In genomic region chr4:114622929-114623328, GRCm38 (mm10) we compare ENCODE assay signal across 26 mouse cellular contexts.
DNase-seq lines count a peak whose midpoint lies in the region; ATAC-seq lines count a peak whose summit lies in the region.
"Had no signal": no experiment of that assay in that cellular context is flagged by ENCODE, and none has a peak within 500 bp of the region (broad histone marks: within the 10 kb centered on the region; RNA-seq: fewer than 3 reads in every experiment).

No protein-coding gene starts in this region.

- peaks cover 7% of the 10 kb centered on the region for H3K4me1 ChIP-seq in heart, embryonic 11.5 days (ENCODE audit: control insufficient read depth, insufficient read depth, low read length)
- peaks cover 18% of the 10 kb centered on the region for H3K4me1 ChIP-seq in heart, embryonic 16.5 days (ENCODE audit: control insufficient read depth, insufficient read depth, low read length)

- H3K27me3 ChIP-seq in heart, embryonic 11.5 days (ENCODE audit: control insufficient read depth, insufficient read depth, low read length), result peaks cover 13% of the 10 kb centered on the region
- peaks cover 5% of the 10 kb centered on the region for H3K27me3 ChIP-seq in heart, embryonic 16.5 days (ENCODE audit: control insufficient read depth, insufficient read depth, low read length)
- H3K27me3 ChIP-seq: embryonic facial prominence, embryonic 12.5 days; Patski had no signal

- intact Hi-C loops in gastrocnemius, postnatal 14 days (cut with DNase I; ENCODE audit: low total_unique reads), result no loop called here

- no peak overlapping the region for H3K4me3 ChIP-seq in heart, embryonic 11.5 days (ENCODE audit: low read depth, low read length)
- no peak overlapping the region for H3K4me3 ChIP-seq in heart, embryonic 16.5 days (ENCODE audit: low read length)
- H3K4me3 ChIP-seq: embryonic facial prominence, embryonic 12.5 days; limb, embryonic 10.5 days had no signal

- H3K9me3 ChIP-seq in heart, embryonic 11.5 days (replicated peaks; ENCODE audit: control insufficient read depth, low read length), result no peaks in the 10 kb centered on the region
- H3K9me3 ChIP-seq in heart, embryonic 16.5 days (replicated peaks; ENCODE audit: control insufficient read depth, low read length), result no peaks in the 10 kb centered on the region
- H3K9me3 ChIP-seq: embryonic facial prominence, embryonic 12.5 days; limb, embryonic 10.5 days had no signal

- ATAC-seq in heart, embryonic 11.5 days (replicated peaks; ENCODE audit: insufficient number of reproducible peaks, low FRiP score, low TSS enrichment), result no peak
- peak; percentile 56 for ATAC-seq in heart, embryonic 16.5 days (replicated peaks; ENCODE audit: extremely low read depth, insufficient read depth, low FRiP score)
- ATAC-seq: forebrain, postnatal 0 days; inflammation-experienced regulatory T-cells, adult 6 months; liver, postnatal 0 days; lung, postnatal 0 days; Patski had no signal

- peak; percentile 58 for DNase-seq in heart, adult 8-10 months (ENCODE audit: low spot score)
- peak; percentile 58 for DNase-seq in adrenal gland, postnatal 14 days
- no peak for DNase-seq in gastrocnemius, postnatal 14 days
- DNase-seq in layer of hippocampus, postnatal 10 days (ENCODE audit: low spot score in 2 of 2), result no peak
- DNase-seq in cerebellum, postnatal 36 days, result no peak
- DNase-seq: B cell, adult 2 months; cerebellum, adult 11-12 months; cerebellum, postnatal 14 days; forebrain, postnatal 0 days; gastrocnemius, postnatal 36 days; kidney, adult 18-20 months; layer of hippocampus, adult 9-11 months; liver, postnatal 0 days; right cerebral cortex, postnatal 14 days had no signal

- no peak overlapping the region for H3K9ac ChIP-seq in heart, embryonic 11.5 days (ENCODE audit: low read depth, low read length)
- no peak overlapping the region for H3K9ac ChIP-seq in heart, embryonic 16.5 days (ENCODE audit: low read length)
- H3K9ac ChIP-seq: embryonic facial prominence, embryonic 12.5 days; forebrain, postnatal 0 days; hindbrain, embryonic 14.5 days; liver, postnatal 0 days had no signal

- H3K4me2 ChIP-seq in heart, embryonic 11.5 days, result no peak overlapping the region
- H3K4me2 ChIP-seq in heart, embryonic 16.5 days (ENCODE audit: low read depth, low read length), result no peak overlapping the region
- H3K4me2 ChIP-seq: embryonic facial prominence, embryonic 12.5 days; hindbrain, embryonic 14.5 days; midbrain, embryonic 11.5 days had no signal

- 47% methylated on average over 5 of the region's 5 CpGs for WGBS in heart, embryonic 11.5 days (ENCODE audit: insufficient replicate concordance)
- WGBS in heart, embryonic 16.5 days, result 49% methylated on average over 5 of the region's 5 CpGs

- H3K36me3 ChIP-seq in heart, embryonic 11.5 days (ENCODE audit: control insufficient read depth, insufficient read depth, low read length), result no peaks in the 10 kb centered on the region
- H3K36me3 ChIP-seq in heart, embryonic 16.5 days (ENCODE audit: control insufficient read depth, insufficient read depth), result no peaks in the 10 kb centered on the region
- H3K36me3 ChIP-seq: embryonic facial prominence, embryonic 12.5 days; G1E; limb, embryonic 10.5 days had no signal

- no peak overlapping the region for H3K27ac ChIP-seq in heart, embryonic 11.5 days (ENCODE audit: low read depth, low read length)
- peak overlapping the region; percentile 41 for H3K27ac ChIP-seq in heart, embryonic 16.5 days (ENCODE audit: low read length)
- H3K27ac ChIP-seq: embryonic facial prominence, embryonic 12.5 days; hindbrain, embryonic 14.5 days; kidney, postnatal 0 days; stomach, postnatal 0 days had no signal

Comparison
In these comparisons a context has a peak if more than half of its experiments do, and no peak if none do; other contexts are left out.
1. DNase-seq: peak in heart, adult 8-10 months (single experiment) and adrenal gland, postnatal 14 days (single experiment); none in gastrocnemius, postnatal 14 days (single experiment), layer of hippocampus, postnatal 10 days (0 of 2) and cerebellum, postnatal 36 days (0 of 2).